Mouse (Mus musculus) embryo, embryonic 11.5 days (tissue): Measurements from ENCODE around the gene Dmbx1.

ENCODE experiments used
- DNase-seq: peaks from one replicate; pipeline ENCODE4 v3.0.0-alpha.2; 2012; ENCODE audit warnings: low read depth, low spot score

The Dmbx1 gene

DNA sequence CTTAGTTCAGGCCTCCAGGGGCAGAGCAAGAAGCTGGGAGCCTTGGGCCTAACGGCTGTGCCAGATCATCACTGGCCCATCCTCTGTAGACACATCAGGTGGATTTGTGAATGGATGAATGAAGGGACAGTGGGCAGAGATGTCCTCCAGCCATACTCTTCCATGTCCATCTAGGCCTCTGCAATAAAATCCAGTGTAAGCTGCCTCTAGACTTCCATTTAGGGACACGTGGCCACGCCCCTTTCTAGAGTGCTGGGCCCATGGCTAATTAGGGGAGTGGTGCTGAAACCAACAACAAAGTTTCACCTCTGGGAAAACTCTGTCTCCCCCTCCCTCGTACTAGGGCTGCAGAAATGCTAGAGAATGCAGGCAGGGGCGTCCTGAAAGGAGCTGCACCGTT is 49.7 kb downstream of the Dmbx1 start:
- no peak for DNase-seq

DNA sequence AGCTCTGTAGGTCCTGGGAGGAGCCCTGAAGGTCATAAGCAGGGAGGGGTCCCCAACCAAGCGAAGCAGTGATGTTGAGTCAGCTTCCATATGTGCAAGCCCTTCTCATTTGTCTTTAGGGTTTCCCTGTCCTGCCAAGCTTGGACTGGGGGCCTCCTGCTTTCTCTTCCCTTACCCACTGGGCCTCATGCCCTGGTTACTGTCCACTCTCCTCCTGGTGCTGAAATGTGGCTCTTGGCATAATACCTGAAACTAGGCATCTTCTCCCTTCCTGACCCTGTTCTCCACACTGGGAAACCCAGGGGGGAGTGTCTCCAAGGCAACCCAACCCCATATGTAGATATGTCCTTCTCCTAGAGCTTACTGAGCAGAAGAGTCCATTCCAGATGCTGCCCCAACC is 52.9 kb downstream of the Dmbx1 start:
- no peak for DNase-seq

DNA sequence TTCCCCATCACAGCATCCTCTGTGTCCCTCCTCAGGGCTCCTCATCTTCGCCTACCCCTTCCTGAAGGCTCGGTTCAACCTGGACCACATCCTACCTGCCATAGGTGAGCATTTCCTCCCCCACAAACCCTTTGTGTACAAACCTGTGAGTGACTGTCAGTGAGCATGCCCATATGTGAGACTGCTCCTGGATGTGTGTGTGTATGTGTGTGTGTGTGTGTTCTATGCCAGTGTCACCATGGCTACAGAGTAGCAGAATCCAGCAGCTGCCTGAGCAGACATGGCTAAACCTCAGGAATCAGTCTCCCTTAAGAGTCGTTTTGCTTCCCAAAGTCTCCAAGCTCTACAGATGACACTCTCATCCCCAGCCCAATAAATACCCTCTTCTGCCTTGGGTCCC is 53.9 kb downstream of the Dmbx1 start:
- no peak for DNase-seq

DNA sequence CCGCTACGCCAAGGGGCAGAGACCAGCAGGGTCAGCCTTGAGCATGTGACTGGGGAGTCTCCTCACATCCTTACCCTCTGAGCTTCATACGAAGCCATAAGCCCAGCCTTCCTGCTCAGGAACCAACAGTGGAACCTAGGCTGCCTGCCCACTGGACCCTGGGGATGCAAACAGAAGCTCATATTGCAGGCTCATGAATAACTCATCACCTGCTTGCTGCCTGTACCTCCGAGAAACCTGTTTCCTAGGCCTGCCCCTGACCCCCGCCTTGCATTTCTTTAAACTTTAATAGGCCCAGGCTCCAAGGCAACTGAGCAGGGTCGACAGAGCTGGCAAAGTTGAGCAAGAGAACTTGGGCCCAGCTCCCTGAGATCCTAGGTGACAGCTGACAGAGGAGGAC is 55.7 kb downstream of the Dmbx1 start, which contains the start of gene Kncn:
Gene Kncn (plus strand): TSS at position 379 of the 400 bp plus-strand sequence.
- DNase-seq = no peak

DNA sequence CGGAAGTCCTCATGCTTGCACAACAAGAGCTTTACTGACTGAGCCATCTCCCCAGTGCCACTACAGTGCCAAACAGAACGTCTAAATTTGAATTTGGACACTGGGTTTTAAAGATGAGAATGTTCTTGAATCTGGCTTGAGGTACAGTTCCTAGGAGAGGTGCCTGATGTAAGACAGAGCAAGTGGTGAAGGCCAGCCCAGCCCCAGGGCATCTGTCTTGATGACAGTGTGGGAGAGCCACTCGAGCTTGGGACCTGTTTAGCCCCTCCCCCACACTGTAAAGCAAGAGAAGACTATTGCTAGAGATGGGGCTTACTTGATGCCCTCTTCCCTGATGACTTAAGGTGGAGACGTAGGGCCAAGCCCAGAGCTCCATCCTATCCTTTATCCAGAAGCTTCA is 57.5 kb downstream of the Dmbx1 start:
- no peak for DNase-seq

DNA sequence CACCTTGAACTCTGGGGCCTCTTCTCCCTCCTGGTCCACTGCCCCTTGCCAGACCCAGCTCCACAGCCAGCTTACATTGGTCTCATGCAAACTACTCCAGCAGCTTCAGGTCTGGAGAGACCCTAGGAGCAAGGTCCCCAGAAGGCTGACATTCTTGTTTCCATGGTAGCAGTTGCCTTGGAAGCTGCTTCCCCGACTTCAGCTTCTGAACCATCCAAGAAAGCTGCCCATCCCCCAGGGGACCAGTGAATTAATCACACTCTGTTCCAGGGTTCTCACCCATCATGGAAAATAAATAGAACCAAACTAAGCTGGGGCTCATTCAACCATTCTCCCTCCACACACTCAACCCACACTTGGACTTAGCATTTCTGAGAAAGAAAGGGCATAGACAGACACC is 58.5 kb downstream of the Dmbx1 start:
- no peak for DNase-seq

DNA sequence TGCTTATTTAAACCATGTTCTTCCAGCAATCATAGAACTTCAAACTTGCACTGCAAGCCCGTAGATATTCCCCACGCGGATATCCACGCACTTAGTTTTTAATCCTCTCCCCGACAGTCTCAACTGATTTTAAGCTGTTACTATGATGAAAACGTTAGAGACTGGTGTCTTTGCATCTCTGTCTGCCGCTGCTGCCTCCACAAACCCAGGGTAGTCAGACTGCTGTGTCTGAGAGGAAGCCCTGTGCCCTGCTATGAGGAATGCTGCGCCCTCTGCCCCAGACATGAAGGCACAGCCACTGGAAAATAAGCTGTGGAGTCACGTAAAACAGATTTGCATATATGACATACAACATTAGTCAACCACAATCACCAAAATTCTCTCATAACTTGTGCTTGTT is 60.9 kb downstream of the Dmbx1 start:
- no peak for DNase-seq

DNA sequence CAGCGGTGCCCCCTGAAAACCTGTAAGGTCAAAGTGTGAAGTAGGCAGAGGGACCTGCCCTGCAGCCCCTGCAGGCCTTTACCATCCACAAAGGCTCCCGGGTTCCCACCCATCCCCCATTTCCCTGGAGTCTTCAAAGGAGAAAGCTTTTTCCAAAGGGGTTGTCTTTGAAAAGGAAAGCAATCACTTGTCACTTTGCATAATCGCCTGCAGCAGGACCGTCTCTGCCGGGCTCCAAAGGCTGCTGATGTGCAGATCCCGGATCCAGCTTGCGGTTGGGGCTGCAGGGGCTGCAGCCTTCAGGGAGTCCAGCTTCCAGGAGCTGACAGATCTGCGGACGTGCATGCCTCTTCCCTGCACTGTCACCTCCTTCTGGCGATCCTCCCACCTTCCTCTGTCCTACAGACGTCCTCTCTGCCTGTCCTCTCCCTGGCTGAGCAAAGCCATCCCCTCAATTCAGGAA is 61.5 kb downstream of the Dmbx1 start:
- no peak for DNase-seq

DNA sequence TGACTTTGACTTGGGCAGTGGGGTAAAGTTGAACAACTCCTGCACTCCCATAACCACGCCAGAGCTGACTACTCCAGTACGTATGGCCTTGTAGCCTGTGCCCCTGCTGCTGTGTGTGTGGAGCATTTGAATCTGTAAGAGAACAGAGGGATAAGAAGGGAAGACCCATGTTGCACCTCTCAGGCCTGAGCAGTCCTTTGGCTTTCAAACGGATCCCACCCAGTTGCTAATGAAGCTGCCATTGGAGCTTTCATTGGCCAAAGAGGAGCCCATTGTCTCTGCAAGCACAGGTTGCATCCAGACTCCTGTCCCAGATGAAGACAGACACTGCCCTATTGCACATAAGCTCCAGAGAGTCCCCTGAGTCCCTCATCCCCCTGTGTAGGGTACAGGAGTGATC is 66.5 kb downstream of the Dmbx1 start:
- no peak for DNase-seq

DNA sequence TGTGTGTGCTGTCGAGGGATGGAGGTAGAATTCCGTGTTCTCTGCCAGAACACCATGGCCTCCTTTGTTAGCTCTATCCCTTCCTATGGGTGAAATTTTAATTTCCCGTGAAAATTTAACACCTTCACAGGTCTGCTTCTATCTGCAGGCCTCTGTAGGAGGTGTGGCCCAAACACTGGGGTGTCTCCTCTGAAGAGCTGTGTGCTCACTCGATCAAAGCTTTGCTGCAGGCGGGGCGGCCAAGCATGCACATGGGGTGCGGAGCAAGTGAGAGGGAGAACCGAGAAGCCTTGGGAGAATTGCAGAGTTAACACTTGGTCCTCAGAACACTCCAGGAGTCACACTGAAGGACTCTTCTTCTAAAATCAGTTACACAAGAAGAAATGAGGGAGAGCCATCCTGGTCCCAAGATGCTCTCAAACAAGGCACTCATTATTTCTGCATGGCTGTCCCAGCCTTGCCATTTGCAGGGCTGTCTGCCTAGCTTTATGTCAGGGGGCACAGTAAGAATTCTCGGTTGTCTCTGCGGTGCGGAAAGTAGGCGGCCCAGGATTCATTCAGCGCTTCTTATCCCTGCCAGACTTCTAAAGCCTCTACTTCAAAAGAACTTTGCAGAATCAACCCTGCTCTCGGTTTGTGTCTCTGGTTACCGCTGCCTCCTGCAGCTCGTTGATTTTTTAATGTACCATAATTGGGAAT is 70.1 kb downstream of the Dmbx1 start:
- no peak for DNase-seq
